Mouse (Mus musculus) testis, postnatal 14 days (tissue): ENCODE measurements around the gene Nfya.
"Not testable (repeated sequence)": the region's sequence is repeated elsewhere in the genome, so short reads cannot be mapped to it uniquely, and the experiment has no call there.

Experiments
- DNase-seq: peaks from one replicate; pipeline ENCODE4 v3.0.0; 2021; ENCODE audit warnings: low spot score

The Nfya gene

GRCm38 (mm10) chr17:48391446-48391845 is 18.3 kb downstream of the Nfya start:
- DNase-seq: no peak

GRCm38 (mm10) chr17:48389442-48389841 is 20.3 kb downstream of the Nfya start:
- no peak for DNase-seq

- DNase-seq: no peak
Observed at GRCm38 (mm10) chr17:48388666-48389065, 21.0 kb downstream of the Nfya start.

GRCm38 (mm10) chr17:48385786-48386461 is 23.8 kb downstream of the Nfya start:
- DNase-seq: no peak

GRCm38 (mm10) chr17:48379050-48379449 is 30.7 kb downstream of the Nfya start:
- no peak for DNase-seq

GRCm38 (mm10) chr17:48376102-48376501 is 33.6 kb downstream of the Nfya start:
- no peak for DNase-seq

- DNase-seq: no peak
Observed at GRCm38 (mm10) chr17:48372987-48373386, 36.7 kb downstream of the Nfya start.

- no peak for DNase-seq
Observed at GRCm38 (mm10) chr17:48371621-48372020, 38.1 kb downstream of the Nfya start.

- DNase-seq: no peak
Observed at GRCm38 (mm10) chr17:48366806-48367205, 42.9 kb downstream of the Nfya start.

GRCm38 (mm10) chr17:48365511-48366155 is 44.1 kb downstream of the Nfya start:
- DNase-seq: no peak

GRCm38 (mm10) chr17:48363421-48363965 is 46.2 kb downstream of the Nfya start:
- DNase-seq: no peak

- no peak for DNase-seq
Observed at GRCm38 (mm10) chr17:48362966-48363365, 46.7 kb downstream of the Nfya start.

- DNase-seq: no peak
Observed at GRCm38 (mm10) chr17:48362346-48362745, 47.4 kb downstream of the Nfya start.

- DNase-seq: no peak
Observed at GRCm38 (mm10) chr17:48360462-48360861, 49.2 kb downstream of the Nfya start.

- DNase-seq: no peak
Observed at GRCm38 (mm10) chr17:48359616-48360015, 50.1 kb downstream of the Nfya start, which contains the start of gene Treml1. Gene Treml1 (plus strand): TSS chr17:48359916.

- no peak for DNase-seq
Observed at GRCm38 (mm10) chr17:48357892-48358291, 51.8 kb downstream of the Nfya start.

- no peak for DNase-seq
Observed at GRCm38 (mm10) chr17:48355822-48356221, 53.9 kb downstream of the Nfya start.

GRCm38 (mm10) chr17:48352976-48353375 is 56.7 kb downstream of the Nfya start:
- not testable (repeated sequence) for DNase-seq

GRCm38 (mm10) chr17:48350681-48351193 is 59.0 kb downstream of the Nfya start:
- DNase-seq: no peak

GRCm38 (mm10) chr17:48347287-48347686 is 62.4 kb downstream of the Nfya start:
- DNase-seq: no peak

GRCm38 (mm10) chr17:48346834-48347233 is 62.9 kb downstream of the Nfya start:
- DNase-seq: no peak

- no peak for DNase-seq
Observed at GRCm38 (mm10) chr17:48346231-48346630, 63.5 kb downstream of the Nfya start, which contains the start of gene Trem2. Gene Trem2 (plus strand): TSS chr17:48346401.

GRCm38 (mm10) chr17:48345824-48346223 is 63.9 kb downstream of the Nfya start:
- DNase-seq: no peak
